Mouse (Mus musculus): ENCODE measurements around the gene Atg4b.

- TF ChIP-seq CTCF (IDR thresholded peaks at IDR 0.05; ENCODE audit: low read depth, low read length) (no peak), GATA1 (IDR thresholded peaks at IDR 0.05; ENCODE audit: borderline replicate concordance, low read length) (no peak), TAL1 (conservative IDR thresholded peaks at IDR 0.05; ENCODE audit: low read depth, low read length) (no peak)
Observed at GRCm38 (mm10) chr1:93834671-93835150, 83.4 kb downstream of the Atg4b start.

Data from G1E (cell line).